Mouse (Mus musculus) cortical plate, adult 2 months (tissue): ENCODE results near the gene Rnf182.

Source experiments
- CTCF ChIP-seq: fragments of 200-500 bp; IDR thresholded peaks from 2 replicates; pipeline ENCODE4 v1.5.1; 2011; ENCODE audit warnings: mild to moderate bottlenecking, control low read depth, low read length; ENCODE audit not compliant: insufficient read depth; ENCODE audit errors: extremely low read depth
- POLR2A ChIP-seq: fragments of 200-500 bp; IDR thresholded peaks from 2 replicates; pipeline ENCODE4 v1.6.1; 2011; ENCODE audit warnings: mild to moderate bottlenecking, low read length, control low read depth; ENCODE audit not compliant: insufficient read depth; ENCODE audit errors: extremely low read depth

GRCm38 (mm10) chr13:43603042-43603441, 12.5 kb upstream of the Rnf182 start:
- TF ChIP-seq CTCF (no peak), POLR2A (no peak)
